Mouse (Mus musculus): Measurements from ENCODE around the gene 1700018B08Rik. TPM values are rescaled to one million over a fixed set of nuclear protein-coding genes. Genes with fewer than 3 reads are reported as not detected.

The 1700018B08Rik gene
- polyA plus RNA-seq, 1 experiment from 2014 or later = not detected

DNA sequence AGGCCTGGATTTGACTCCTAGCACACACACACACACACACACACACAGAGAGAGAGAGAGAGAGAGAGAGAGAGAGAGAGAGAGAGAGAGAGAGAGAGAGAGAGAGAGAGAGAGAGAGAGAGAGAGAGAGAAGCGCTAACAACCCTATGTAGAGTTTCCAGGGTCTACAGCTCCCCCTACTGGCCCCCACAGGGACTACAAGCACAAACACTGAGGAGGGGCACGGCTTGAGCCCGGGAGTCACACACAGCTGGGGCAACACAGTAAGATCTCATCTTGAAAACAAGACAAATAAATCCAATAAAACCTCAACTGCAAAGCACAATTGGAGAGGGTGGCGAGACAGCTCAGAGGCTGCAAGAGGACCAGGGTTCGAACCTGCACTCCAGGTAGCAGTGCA, 11.7 kb downstream of the 1700018B08Rik start:
- H3K4me1 ChIP-seq = peaks cover 4% of the 10 kb centered on the region; the same call in 1 of the 2 replicates
- H3K9ac ChIP-seq = no peak overlapping the region
- ATAC-seq (ENCODE audit: insufficient number of reproducible peaks, low FRiP score, low TSS enrichment, low read depth) = no peak
- H3K4me2 ChIP-seq = no peak overlapping the region
- peaks cover 13% of the 10 kb centered on the region; the same call in 1 of the 2 replicates for H3K27me3 ChIP-seq
- 39% methylated on average over 5 of the region's 5 CpGs for WGBS
- H3K4me3 ChIP-seq = no peak overlapping the region
- no peak overlapping the region for H3K27ac ChIP-seq
- H3K9me3 ChIP-seq = no peaks in the 10 kb centered on the region
- H3K36me3 ChIP-seq = no peaks in the 10 kb centered on the region

DNA sequence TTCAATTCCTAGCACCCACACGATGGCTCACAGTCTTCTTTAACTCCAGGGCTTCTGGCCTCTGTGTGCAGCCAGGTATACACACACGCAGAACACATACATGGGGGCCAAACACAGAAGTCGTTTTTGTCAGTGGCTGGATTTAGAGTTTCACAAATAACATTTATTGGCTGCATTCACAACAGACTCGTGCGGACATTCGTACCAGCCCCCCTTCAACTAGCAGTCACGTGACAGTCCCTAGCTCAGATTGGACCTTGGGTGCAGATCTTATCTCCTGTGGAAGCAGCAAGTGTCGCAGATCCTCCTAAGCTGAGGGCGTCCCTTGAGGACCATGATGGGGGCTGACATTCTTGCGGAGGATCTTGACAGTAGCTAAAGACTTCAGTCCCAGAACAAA, 13.5 kb downstream of the 1700018B08Rik start:
- no peak for ATAC-seq (ENCODE audit: insufficient number of reproducible peaks, low FRiP score, low TSS enrichment, low read depth)
- H3K4me2 ChIP-seq = no peak overlapping the region
- no peak overlapping the region for H3K4me3 ChIP-seq
- no peak overlapping the region for H3K9ac ChIP-seq
- H3K4me1 ChIP-seq = peaks cover 17% of the 10 kb centered on the region
- no peaks in the 10 kb centered on the region for H3K36me3 ChIP-seq
- peaks cover 13% of the 10 kb centered on the region; the same call in 1 of the 2 replicates for H3K27me3 ChIP-seq
- 72% methylated on average over 10 of the region's 10 CpGs for WGBS
- H3K9me3 ChIP-seq = no peaks in the 10 kb centered on the region
- H3K27ac ChIP-seq = no peak overlapping the region

DNA sequence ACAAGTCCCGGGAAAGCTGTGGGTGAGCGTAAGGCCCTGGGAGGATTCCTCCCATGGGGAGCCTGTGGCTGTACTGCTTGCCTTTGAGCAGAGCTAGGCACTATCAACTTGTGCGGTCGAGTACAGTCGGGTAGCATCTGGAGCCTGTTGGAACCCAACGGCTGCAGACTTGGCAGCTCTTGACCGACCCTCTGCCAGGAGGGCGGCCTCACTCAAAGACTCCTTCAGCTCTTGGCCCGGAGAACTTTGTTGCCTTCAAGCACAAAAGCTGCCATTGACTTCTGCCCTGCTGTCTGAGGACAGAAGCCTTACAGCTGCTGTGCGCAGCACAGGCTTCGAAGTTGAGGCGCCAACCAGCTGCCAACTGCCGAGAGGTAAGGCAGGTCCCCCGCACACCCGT, 15.3 kb downstream of the 1700018B08Rik start:
- Histone ChIP-seq H3K36me3 (no peaks in the 10 kb centered on the region), H3K4me3 (no peak overlapping the region), H3K9ac (no peak overlapping the region), H3K27me3 (peaks cover 13% of the 10 kb centered on the region; the same call in 1 of the 2 replicates), H3K4me1 (peaks cover 17% of the 10 kb centered on the region), H3K27ac (no peak overlapping the region), H3K4me2 (no peak overlapping the region), H3K9me3 (no peaks in the 10 kb centered on the region)
- no peak for ATAC-seq (ENCODE audit: insufficient number of reproducible peaks, low FRiP score, low TSS enrichment, low read depth)
- WGBS = 75% methylated on average over 15 of the region's 15 CpGs

DNA sequence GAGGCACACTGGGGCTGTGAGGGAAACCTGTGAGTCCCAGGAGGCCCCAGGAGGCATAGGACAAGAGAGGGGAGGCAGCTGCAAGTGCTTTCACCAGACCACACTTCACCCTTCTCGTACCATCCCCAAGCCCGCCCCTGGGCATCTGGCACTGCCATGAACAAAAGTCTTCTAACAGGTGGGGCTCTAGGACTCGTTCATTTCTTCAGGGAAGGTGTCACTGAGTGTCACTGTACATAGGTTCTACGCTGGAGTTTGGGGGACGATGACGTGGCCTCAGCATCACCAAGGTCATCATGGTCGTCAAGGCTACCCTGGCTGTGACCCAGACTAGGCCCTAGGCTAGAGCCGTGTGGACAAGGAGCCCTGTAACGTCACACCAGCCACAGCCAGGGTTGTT, 16.4 kb downstream of the 1700018B08Rik start:
- Histone ChIP-seq H3K27me3 (peaks cover 13% of the 10 kb centered on the region; the same call in 1 of the 2 replicates), H3K27ac (no peak overlapping the region), H3K9me3 (no peaks in the 10 kb centered on the region), H3K4me3 (no peak overlapping the region), H3K36me3 (no peaks in the 10 kb centered on the region), H3K4me2 (no peak overlapping the region), H3K4me1 (peaks cover 17% of the 10 kb centered on the region), H3K9ac (no peak overlapping the region)
- 82% methylated on average over 9 of the region's 9 CpGs for WGBS
- no peak for ATAC-seq (ENCODE audit: insufficient number of reproducible peaks, low FRiP score, low TSS enrichment, low read depth)

DNA sequence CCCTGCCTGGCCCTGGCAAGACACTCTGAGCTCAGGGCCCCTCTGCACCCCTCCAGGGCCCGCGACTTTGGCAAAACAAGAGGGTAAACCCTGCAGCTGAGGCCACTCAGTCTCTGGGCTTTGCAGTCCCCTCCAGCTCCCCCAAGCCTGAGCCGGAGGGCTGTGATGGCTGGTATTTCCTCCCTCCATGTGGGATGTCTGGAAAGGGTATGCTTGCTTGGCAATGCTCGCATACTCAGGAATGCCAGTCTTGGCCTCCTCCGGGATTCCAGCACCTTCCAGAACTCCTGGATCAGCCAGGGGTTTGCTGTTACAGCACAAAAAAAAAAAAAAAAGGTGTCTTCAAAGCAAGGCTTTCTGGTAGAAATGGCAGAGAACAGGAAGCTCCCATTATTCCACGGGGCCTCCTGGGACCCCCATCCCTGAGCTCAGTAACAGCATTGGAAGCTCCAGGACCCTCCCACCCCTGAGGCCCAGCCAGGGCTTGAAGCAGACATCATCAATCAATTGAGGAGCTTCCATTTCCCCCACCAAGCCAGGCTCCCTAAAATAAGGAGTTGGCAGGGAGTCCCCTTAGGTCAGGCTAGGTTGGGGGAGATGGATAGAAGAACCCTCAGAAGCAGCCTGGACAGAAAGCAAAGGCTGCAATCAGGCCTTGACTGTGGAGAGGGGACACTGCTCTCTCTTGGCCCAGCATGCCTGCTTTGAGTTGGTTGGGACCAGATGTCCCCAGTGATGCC, 17.1 kb downstream of the 1700018B08Rik start:
- Histone ChIP-seq H3K4me1 (peaks cover 17% of the 10 kb centered on the region), H3K9ac (no peak overlapping the region), H3K4me2 (no peak overlapping the region), H3K9me3 (no peaks in the 10 kb centered on the region), H3K36me3 (no peaks in the 10 kb centered on the region), H3K27ac (peak overlapping the region; percentile 74), H3K27me3 (peaks cover 12% of the 10 kb centered on the region; the same call in 1 of the 2 replicates), H3K4me3 (no peak overlapping the region)
- 38% methylated on average over 6 of the region's 6 CpGs for WGBS
- ATAC-seq (ENCODE audit: insufficient number of reproducible peaks, low FRiP score, low TSS enrichment, low read depth) = peak; percentile 68; the same call in 1 of the 2 replicates

DNA sequence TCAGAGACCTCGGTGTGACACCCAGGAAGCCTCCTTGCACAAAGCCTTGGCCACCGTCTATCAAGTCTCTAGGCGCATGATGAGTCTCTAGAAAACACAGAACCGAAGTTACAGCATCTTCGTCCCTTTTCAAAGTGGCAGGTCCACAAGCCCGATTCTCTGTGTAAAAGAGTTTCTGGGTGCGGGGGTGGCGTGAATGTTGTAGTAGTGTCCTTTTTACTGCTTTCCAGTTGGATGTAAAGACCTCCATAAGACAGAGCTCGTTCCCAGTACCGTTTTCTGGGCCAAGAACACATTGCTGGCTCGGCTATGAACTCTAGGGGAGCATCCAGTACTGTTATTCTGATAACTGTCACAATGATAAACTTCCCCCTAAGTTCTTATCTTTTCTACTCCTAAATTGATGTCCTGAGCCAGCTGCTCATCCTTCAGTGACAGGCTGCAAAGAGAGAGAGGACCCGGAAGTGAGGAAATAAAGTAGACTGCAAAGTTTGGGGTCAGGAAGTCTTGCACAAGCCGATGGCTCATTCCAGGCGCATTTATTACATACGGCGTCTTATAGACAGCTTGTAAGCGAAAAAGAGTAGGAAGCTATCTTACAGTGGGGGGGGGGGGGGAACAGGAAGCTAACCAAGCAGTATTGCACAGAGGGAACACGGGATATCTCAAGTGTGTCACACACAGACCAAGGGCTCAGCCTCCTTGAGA, 18.9 kb downstream of the 1700018B08Rik start:
- whole genome bisulfite sequencing = 79% methylated on average over 18 of the region's 18 CpGs
- Histone ChIP-seq H3K9ac (no peak overlapping the region), H3K4me1 (peaks cover 17% of the 10 kb centered on the region), H3K27me3 (no peaks in the 10 kb centered on the region), H3K27ac (no peak overlapping the region), H3K4me3 (no peak overlapping the region), H3K4me2 (no peak overlapping the region), H3K36me3 (no peaks in the 10 kb centered on the region), H3K9me3 (no peaks in the 10 kb centered on the region)
- ATAC-seq (ENCODE audit: insufficient number of reproducible peaks, low FRiP score, low TSS enrichment, low read depth) = no peak

DNA sequence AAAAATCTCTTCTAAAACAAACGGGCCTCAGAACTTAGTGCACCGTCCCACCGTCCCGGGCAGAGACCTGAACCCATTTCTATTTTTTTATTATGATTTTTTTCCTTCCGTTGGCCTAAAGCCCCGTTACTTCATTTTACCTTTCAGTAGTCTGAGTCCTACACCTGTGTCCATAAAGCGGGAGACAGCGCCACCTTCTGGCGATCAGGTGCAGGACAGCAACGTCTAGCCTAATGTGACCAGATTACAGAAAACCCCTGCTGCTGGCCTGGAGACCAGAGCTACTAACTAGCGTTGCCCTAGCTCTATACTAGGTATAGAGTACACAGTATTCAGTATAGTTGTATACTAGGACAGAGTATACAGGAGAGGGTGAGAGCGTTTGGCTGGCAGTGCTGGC, 30.7 kb downstream of the 1700018B08Rik start:
- WGBS = 2% methylated on average over 12 of the region's 12 CpGs
- ATAC-seq (ENCODE audit: insufficient number of reproducible peaks, low FRiP score, low TSS enrichment, low read depth) = peak; percentile 54
- Histone ChIP-seq H3K4me3 (no peak overlapping the region), H3K9me3 (no peaks in the 10 kb centered on the region), H3K4me2 (no peak overlapping the region), H3K27ac (no peak overlapping the region), H3K9ac (no peak overlapping the region), H3K36me3 (no peaks in the 10 kb centered on the region), H3K27me3 (peaks cover 47% of the 10 kb centered on the region), H3K4me1 (peaks cover 10% of the 10 kb centered on the region; the same call in 1 of the 2 replicates)

DNA sequence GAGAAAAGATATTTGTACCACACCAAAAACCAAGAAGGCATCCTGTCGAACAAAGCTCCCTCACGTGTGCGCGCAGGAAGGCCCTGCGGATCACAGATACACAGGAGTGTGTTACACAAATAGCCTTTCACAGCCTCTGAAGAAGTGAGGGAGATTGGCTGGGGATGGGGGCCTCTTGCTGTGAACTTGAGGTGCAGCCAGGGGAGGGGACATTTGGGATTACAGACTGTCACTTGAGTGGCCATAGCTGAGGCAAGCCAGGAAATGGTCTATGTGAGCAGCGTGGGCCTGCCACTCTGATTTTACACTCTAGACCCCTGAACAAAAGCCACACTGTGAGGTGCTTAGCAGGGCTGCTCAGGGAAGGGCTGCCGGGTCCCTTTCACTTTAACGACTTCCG, 32.4 kb downstream of the 1700018B08Rik start:
- Histone ChIP-seq H3K9ac (no peak overlapping the region), H3K27ac (0 out of 2 replicates have a peak overlapping the region, but pooled peaks have one; percentile 24), H3K4me1 (peaks cover 10% of the 10 kb centered on the region; the same call in 1 of the 2 replicates), H3K4me2 (no peak overlapping the region), H3K36me3 (no peaks in the 10 kb centered on the region), H3K9me3 (no peaks in the 10 kb centered on the region), H3K4me3 (no peak overlapping the region), H3K27me3 (peaks cover 59% of the 10 kb centered on the region)
- ATAC-seq (ENCODE audit: insufficient number of reproducible peaks, low FRiP score, low TSS enrichment, low read depth) = no peak
- 52% methylated on average over 9 of the region's 9 CpGs for WGBS

DNA sequence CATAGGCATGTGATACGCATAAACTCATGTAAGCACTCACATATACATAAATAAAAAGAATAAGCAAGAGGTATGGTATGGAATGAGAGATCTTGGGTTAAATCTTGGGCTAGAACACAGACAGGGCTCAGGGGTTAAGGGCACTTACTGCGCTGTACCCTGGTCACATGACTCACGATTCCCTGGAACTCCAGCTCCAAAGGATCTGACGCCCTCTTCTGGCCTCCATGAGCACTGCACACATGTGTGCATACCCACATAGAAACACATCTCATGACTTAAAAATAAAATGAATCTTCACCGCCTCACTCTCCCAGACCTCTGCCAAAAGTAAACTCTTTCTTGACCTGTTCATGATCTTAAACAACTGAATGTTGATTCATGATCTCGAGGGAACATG, 46.5 kb downstream of the 1700018B08Rik start:
- H3K4me1 ChIP-seq = peaks cover 38% of the 10 kb centered on the region
- no peak for ATAC-seq (ENCODE audit: insufficient number of reproducible peaks, low FRiP score, low TSS enrichment, low read depth)
- H3K36me3 ChIP-seq = no peaks in the 10 kb centered on the region
- peaks cover 8% of the 10 kb centered on the region; the same call in 1 of the 2 replicates for H3K27me3 ChIP-seq
- no peaks in the 10 kb centered on the region for H3K9me3 ChIP-seq
- no peak overlapping the region for H3K27ac ChIP-seq
- H3K9ac ChIP-seq = no peak overlapping the region
- no peak overlapping the region for H3K4me3 ChIP-seq
- 83% methylated on average over 6 of the region's 6 CpGs for WGBS
- H3K4me2 ChIP-seq = no peak overlapping the region

DNA sequence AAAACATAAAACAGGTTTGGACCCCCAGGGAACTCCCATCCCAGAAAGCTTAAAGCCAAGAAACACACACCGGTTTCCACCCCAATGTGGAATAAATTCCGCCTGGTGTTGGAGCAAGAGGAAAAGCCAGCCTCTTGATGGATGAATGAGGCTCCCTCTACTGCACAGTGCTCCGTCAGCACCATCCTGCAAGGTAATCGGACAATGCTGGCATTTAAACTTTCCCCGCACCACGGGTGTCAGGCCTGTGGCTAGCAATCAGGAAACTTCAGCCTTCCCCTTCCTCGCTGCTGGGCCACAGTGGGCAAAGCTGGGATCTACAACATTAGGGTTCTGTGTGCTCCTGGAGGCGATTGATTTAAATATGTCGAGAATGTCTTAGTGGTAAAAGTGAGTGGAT, 52.5 kb downstream of the 1700018B08Rik start:
- H3K27me3 ChIP-seq = no peaks in the 10 kb centered on the region
- 31% methylated on average over 9 of the region's 9 CpGs for WGBS
- no peaks in the 10 kb centered on the region for H3K9me3 ChIP-seq
- H3K4me1 ChIP-seq = peaks cover 22% of the 10 kb centered on the region
- no peak overlapping the region for H3K4me2 ChIP-seq
- H3K36me3 ChIP-seq = no peaks in the 10 kb centered on the region
- H3K27ac ChIP-seq = peak overlapping the region; percentile 72
- no peak overlapping the region for H3K9ac ChIP-seq
- H3K4me3 ChIP-seq = no peak overlapping the region
- ATAC-seq (ENCODE audit: insufficient number of reproducible peaks, low FRiP score, low TSS enrichment, low read depth) = peak; percentile 78

DNA sequence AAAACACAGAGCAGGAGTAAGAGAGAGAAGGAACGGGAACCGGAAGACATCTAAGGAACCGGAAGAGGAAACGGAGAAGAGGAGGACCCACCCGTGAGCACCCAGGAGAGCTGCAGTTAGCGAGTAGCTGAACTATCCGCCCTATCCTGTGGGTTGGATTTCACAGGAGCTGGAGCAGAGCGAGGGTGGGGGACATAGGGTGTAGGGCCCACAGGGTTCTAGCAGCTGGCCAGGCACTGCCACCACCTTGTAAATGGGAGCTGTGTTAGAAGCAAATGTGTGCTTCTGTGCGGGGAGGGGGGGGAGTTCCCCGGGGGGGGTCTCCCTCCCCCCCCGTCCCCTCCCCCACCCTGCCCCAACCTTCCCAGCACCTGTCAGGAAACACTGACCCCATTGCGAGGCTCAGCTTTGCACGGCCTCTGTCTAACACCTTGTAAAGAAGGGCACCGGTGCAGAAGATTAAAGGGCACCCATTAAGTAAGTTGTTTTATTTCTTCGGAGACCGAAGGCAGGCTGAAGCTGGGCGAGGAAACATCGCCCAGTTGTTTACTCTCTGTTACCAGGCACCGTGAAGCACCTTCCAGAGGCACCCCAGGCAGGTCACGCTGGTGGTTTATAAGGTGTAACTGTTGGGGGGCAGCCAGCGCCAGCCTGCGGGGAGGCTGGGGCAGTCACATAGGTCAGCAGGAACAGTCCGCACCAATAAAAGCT, 59.9 kb downstream of the 1700018B08Rik start:
- Histone ChIP-seq H3K27ac (no peak overlapping the region), H3K27me3 (no peaks in the 10 kb centered on the region), H3K36me3 (no peaks in the 10 kb centered on the region), H3K4me2 (0 out of 2 replicates have a peak overlapping the region, but pooled peaks have one; percentile 14), H3K9me3 (no peaks in the 10 kb centered on the region), H3K9ac (no peak overlapping the region), H3K4me1 (peaks cover 41% of the 10 kb centered on the region), H3K4me3 (no peak overlapping the region)
- 36% methylated on average over 23 of the region's 23 CpGs for WGBS
- ATAC-seq (ENCODE audit: insufficient number of reproducible peaks, low FRiP score, low TSS enrichment, low read depth) = peak; percentile 42; the same call in 1 of the 2 replicates
